Mouse (Mus musculus): ENCODE results near the gene Sarnp.

The Sarnp gene

GRCm38 (mm10) chr10:128891296-128892094, 74.4 kb downstream of the Sarnp start, which contains the start of gene Gdf11:
Gdf11 (minus strand) TSS chr10:128891718.
- peak; percentile 40 for DNase-seq (ENCODE audit: low spot score)

DNA sequence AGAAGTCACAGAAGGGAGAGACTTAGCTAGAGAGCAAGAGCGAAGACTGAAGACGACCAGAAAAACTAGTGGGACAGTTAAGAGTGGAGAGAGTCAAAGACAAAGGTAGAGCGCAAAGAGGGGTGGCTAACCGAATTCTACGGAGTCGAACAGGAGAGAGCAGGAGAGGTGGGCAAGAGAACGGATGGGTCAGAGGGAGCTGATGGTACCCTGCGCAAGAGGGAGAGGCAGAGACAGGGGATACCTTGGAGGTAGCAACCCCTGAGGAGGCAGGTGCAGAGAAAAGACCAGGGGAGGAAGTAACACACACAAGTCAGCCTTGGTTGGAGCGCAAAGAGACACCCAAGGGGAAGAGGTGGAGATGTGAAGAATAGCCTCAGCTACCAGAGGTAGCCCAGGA, 75.1 kb downstream of the Sarnp start:
- no peak for DNase-seq (ENCODE audit: low spot score)

DNA sequence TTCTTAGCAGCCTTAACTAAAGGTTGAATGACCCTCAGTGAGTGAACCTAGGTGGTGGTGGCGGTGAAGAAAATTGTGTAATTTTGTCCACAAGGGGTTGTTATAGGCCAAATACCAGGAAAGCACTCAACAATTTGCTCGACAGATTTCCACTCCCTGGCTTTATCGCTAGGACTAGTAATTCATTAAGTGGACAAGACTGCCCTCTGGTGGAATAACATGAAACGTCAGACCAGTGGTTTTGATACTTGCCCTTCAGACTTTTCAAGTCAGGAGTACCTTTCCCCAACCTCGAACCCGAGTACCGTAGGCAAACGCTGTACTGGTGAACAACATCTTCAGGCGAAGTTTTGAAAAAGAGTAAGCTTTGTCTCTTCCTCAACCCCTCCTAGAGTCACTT, 78.3 kb downstream of the Sarnp start:
- DNase-seq (ENCODE audit: low spot score), result peak; percentile 27

DNA sequence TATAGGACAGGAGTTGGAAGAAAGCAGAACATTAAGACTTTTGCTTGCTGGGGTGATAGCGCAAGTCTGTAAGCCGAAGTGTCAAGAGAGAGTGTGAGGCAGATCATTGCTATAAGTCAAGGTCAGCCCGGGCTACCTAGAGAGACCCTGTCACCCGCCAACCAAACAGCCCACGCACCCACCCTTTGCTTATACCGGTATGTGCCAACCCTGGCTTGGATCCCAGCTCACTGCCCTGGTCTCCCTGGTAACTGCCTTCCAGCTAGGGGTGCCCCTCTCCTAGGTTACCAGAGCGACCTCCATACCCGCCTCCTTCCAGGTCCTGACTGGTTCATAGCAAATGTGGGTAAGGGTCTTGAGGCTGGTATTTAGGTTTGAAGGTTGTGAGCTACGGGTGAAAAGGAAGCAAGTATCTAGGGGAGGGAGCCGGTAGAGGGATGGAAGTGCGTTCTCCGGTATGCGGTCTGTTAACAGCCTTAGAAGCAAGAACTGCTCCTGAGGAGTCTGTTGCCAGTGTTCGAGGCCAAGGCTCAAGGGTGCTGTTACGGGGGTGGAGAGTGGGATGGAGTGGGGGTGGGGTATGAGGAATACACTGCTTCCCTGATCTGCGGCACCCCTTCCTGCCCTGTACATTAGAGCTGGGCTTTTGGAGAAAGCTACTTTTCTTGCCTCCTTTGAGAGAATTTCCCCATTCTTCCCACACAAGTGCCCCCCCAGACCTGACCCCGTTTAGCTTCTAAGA, 79.0 kb downstream of the Sarnp start:
- peak; percentile 52 for DNase-seq (ENCODE audit: low spot score)

- no peak for DNase-seq (ENCODE audit: low spot score)
Measured at GRCm38 (mm10) chr10:128896807-128897206, 79.7 kb downstream of the Sarnp start.

GRCm38 (mm10) chr10:128897501-128897900, 80.4 kb downstream of the Sarnp start:
- no peak for DNase-seq (ENCODE audit: low spot score)

- DNase-seq (ENCODE audit: low spot score), result no peak
Measured at GRCm38 (mm10) chr10:128899759-128900490, 82.8 kb downstream of the Sarnp start.

DNA sequence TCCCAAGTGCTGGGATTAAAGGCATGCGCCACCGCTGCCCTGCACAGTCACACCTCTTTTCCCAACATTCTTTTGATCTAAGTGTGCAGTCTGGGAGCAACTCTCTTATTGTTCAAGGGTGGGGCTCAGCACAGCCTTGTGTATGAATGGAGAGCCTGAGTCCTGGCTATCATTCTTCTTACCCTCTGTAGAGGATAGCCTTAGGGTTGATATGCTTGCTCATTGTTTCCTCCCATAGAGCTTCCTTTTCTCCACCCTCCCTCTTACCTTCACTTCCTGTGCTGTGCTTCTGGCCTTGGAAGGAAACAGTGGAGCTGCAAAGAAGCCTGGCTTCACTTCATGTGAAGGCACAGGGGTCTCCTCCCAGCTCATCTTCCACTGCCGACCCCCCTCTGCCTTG, 83.6 kb downstream of the Sarnp start, which contains the start of gene Cd63:
TSS of gene Cd63 (plus strand) at position 292 of the 400 bp plus-strand sequence.
- DNase-seq (ENCODE audit: low spot score), result no peak

GRCm38 (mm10) chr10:128901409-128901808, 84.3 kb downstream of the Sarnp start:
- no peak for DNase-seq (ENCODE audit: low spot score)

GRCm38 (mm10) chr10:128902409-128902988, 85.4 kb downstream of the Sarnp start:
- DNase-seq (ENCODE audit: low spot score), result no peak

DNA sequence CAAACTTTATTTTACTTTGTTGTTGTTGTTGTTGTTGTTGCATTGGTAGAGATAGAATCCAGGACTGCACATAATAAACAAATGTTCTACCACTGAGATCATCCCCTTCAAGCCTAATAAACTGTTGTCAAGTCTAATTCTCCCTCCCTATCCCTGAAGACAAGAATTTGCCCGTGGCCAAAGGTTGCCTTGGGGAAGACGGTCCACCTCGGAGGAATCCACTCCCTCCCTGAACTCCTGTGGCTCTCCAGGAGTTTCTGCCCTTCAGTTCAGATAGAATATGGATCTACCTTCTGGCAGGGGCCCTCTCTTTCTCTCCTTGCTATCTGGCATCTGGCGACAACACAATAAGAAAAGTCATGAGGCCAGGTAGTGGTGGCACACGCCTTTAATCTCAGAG, 87.7 kb downstream of the Sarnp start:
- DNase-seq (ENCODE audit: low spot score), result no peak

- no peak for DNase-seq (ENCODE audit: low spot score)
Measured at GRCm38 (mm10) chr10:128908778-128909448, 91.8 kb downstream of the Sarnp start.

- peak; percentile 89 for DNase-seq (ENCODE audit: low spot score)
Measured at GRCm38 (mm10) chr10:128909567-128910028, 92.5 kb downstream of the Sarnp start.

GRCm38 (mm10) chr10:128910066-128910841, 93.1 kb downstream of the Sarnp start:
- peak; percentile 55 for DNase-seq (ENCODE audit: low spot score)

DNA sequence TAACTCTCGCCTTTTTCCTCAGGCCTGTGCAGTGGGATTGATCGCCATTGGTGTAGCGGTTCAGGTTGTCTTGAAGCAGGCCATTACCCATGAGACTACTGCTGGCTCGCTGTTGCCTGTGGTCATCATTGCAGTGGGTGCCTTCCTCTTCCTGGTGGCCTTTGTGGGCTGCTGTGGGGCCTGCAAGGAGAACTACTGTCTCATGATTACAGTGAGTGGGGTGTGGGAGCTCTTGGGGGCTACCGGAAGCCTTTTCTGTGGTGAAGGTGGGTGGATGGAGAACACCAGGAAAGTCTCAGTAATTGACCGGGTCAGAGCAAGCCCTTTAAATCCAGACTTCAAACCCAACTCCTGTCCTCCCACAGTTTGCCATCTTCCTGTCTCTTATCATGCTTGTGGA, 94.3 kb downstream of the Sarnp start:
- DNase-seq (ENCODE audit: low spot score), result no peak

DNA sequence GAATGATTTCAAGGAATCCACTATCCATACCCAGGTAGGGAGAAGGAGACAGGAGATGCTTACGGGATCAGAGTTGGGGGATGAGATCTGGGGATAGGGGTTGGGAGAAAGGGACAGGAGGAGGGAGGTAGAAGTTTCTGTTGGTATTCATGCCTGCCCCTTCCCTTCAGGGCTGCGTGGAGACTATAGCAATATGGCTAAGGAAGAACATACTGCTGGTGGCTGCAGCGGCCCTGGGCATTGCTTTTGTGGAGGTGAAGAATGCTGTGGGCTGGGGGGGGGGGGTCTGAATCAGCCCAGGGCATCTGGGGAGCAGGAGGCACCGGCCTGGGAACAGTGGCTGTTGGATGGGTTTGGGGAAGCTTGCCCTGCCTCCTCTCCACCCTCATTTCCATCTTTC, 95.1 kb downstream of the Sarnp start:
- no peak for DNase-seq (ENCODE audit: low spot score)

DNA sequence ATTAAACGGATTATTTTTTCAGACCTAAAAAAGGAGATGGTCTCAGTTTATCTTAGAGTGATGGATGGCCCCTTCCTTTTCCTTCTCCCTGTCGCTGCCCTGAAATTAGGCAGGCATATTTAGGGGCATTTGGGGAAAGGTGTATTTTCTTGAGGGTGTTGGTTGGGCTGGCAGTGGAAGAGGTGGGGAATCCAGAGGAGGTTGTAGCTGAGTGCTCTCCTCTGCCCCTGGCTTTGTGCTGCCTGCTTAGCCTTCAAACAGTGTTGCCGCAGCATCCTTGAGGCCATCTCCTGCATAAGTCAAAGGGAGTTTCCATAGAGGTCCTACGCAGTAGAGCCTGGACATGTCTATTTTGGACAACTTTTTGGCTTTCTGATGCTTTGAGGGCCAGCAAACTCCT, 95.7 kb downstream of the Sarnp start:
- DNase-seq (ENCODE audit: low spot score), result no peak

DNA sequence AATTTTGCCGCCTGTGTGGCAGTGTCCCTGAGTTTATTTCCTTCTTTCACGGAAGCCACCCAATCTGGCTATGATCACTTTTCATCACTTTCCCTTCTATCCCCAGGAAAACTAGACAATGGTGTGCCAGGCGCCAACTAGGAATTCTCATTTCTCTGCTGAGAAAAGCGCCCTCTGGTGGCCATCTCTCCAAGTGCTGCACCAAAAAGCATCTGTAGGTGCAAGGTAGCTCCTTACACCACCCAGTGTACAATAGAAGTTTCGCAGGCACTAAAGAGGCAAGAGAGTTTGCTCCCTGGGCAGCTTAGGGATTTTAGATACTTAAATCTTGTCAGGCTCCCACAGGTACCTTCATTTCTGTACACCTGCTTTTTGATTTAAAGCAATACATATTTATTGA, 96.1 kb downstream of the Sarnp start:
- DNase-seq (ENCODE audit: low spot score), result peak; percentile 65

DNA sequence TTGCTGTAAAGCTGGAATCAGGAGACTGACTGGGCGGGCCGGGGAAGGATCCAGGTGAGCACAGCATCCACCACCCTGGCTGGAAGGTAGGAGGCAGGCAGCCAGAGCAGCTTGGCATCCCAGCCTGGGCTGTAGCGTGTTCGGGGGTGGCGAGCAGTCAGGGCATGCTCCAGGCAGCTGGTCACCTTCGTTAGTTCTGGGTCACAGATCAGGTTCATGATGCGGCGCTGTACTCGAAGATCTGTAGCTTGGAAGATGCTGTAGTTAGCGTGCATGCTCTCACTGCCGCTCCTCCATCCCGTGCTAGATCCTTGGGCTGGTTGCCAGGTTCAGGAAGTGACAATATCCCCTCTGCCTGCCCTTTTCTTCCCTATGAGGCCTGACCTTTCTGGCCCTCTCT, 96.6 kb downstream of the Sarnp start:
- no peak for DNase-seq (ENCODE audit: low spot score)

GRCm38 (mm10) chr10:128915550-128915949, 98.4 kb downstream of the Sarnp start:
- DNase-seq (ENCODE audit: low spot score), result no peak

- DNase-seq (ENCODE audit: low spot score), result no peak
Measured at GRCm38 (mm10) chr10:128916665-128917064, 99.5 kb downstream of the Sarnp start.
